Mouse (Mus musculus) c-Kit-positive CD71-positive TER-119-negative erythroid progenitor cells, embryonic 14.5 days (primary cell): ENCODE measurements around the gene Cisd2.
A peak's percentile ranks its signal among the peaks of the same experiment; 100 is the strongest.

Source experiments
- DNase-seq: peaks from one replicate; pipeline ENCODE4 v3.0.0-alpha.2; 2013; ENCODE audit warnings: low read depth

Gene Cisd2

DNA sequence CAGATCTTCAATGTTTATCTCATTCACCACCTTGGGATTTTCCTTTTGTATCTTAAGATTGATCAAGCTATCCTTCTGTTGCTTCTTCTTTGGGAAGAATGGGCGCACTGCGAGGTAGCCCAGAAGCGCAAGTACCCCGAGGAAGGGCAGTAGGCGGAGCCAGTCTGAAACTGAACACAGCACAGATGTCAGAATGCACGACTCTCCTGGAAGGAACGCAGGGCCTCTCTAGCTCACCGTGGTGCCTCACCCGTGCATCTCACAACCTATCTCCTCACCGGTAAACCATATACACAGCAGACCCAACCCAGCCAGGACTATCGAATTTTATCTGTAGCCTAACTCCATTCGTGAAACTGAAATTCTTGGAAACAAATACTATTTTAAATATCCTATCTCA is 12.7 kb downstream of the Cisd2 start:
- no peak for DNase-seq

DNA sequence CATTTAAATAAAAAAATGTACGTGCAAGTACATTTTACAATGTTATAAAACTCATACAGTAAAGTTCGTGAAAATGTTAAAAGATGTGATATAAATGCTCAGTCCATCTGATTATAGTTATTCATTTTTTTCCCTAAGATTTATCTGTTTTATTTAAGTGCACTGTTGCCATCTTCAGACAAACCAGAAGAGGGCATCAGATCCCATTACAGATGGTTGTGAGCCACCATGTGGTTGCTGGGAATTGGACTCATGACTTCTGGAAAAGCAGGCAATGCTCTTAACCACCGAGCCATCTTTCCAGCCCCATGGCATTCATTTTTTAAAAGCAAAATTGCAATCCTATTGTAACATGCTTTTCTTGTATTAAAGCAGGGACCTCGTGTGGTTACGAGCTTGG is 14.5 kb downstream of the Cisd2 start:
- DNase-seq, result no peak

DNA sequence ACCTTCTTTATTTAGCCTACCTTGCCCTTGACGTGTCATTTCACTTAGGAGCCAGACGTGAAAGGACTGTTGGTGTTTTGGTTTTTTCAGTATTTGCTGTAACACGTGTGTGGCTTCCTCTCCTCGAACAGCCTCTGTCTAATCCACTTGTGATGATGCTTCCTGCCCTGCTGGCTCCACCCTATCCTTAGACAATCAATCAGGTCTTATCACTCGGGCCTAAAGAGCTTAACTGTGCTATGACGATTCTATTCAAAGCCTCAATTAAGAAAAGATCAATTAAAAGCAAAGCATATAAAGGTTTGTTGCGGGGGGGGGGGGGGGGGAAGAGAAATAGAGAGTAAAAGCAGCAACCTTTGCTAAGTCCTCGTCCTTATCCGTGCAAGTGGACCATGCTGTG is 16.4 kb downstream of the Cisd2 start:
- DNase-seq, result no peak

DNA sequence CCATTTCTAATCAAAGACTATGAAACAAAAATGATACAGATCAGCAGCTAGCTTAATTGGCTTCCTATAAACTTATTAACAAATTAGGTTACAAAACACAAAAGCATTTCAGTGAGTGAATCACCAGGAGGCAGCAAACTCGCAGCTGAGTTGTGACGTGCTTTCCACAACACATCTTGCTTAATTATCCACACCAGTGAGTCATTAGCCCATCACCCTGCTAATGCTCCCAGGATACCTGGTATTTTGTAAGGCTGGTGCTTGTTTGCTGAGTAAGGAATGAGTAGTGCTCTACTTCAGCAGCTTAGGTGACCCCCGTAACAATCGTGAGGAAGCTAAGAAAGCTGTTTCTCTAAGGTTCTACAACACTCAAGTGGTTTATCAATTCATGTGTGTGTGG is 19.1 kb downstream of the Cisd2 start:
- no peak for DNase-seq

DNA sequence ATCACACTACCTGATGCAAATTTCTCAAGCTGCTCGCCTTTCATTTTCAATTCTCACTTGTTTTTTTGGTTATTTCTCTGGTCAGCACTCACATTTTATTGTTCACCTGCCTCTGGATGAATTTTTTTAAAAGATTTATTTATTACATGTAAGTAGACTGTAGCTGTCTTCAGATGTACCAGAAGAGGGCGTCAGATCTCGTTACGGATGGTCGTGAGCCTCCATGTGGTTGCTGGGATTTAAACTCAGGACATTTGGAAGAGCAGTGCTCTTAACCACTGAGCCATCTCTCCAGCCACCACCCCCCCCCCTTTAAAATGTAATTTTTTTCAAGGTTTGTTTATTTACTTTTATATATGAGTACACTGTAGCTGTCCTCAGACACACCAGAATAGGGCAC is 19.9 kb downstream of the Cisd2 start:
- no peak for DNase-seq

DNA sequence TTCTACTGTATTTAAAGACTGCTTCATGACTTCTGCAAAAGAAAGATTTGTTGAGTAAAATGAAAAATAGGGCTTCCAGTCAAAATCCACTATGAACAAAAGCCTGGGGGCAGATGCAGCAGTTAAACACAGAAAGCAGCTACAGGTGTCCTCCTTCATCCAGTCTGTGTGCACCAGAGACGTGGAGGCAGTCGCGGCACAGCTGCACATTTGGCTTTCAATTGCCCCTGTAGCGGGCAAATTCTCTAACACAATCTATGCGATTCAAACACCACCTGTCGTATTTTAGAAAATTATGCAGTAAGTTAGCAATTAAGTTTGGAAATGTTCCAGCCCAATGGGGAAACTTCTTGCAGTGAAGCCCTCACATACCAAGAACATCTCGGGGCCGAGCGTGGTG is 20.5 kb downstream of the Cisd2 start:
- DNase-seq, result no peak

DNA sequence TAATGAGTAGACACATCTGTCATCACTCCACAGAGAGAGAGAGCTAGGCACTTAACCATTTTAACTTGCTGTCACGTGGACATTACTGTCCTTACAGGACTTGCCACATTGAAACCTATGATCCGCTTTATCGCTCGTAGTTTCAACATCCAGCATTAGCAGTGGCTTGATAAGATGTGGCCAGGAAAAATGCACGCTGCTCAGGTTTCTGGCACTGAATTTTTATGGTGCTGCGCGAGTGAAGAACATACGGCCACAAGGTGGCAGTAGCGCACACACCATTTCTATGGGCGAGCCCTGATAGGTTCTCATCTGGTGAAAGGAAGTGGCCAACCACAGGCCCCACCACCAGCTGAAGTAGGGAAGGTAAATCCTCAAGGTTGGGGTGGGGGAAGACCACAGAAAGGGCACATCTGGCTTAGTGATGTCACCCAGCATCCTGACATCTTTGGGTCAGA is 21.5 kb downstream of the Cisd2 start:
- peak; percentile 72 for DNase-seq

DNA sequence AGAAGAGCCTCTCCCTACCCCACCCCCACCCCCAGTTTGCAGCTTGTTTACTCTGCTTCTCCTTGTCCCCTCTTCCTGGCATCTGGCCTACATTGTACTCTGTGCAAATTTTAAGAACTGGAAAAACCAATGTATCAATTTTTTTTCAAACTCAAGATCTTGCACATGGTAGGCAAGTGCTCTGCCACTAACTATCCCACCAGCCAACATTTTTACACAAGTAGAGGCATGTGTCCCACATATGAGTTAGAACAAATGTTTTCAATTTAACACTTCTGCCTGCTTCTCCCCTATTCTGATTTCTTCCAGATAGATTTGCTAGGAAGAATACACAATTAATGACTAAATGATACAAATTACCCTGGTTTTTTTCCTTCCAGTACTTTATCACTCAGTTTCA is 26.6 kb downstream of the Cisd2 start:
- DNase-seq, result no peak

DNA sequence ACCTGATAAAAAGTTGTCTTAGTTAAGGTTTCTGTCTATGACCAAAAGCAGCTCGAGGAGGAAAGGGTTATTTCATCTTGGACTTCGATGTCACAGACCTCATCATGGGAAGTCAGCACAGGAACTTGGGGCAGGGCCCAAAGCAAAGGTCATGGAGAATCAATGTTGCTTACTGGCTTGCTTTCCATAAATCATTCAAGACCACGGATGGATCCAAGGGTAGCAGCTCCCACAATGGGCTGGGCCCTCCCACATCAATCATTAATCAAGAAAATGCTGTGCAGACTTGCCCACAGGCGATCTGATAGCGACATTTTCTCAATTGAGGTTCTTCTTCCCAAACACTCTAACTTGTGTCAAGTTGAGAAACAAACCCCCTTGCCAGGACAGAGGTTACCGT is 27.6 kb downstream of the Cisd2 start:
- DNase-seq, result no peak

DNA sequence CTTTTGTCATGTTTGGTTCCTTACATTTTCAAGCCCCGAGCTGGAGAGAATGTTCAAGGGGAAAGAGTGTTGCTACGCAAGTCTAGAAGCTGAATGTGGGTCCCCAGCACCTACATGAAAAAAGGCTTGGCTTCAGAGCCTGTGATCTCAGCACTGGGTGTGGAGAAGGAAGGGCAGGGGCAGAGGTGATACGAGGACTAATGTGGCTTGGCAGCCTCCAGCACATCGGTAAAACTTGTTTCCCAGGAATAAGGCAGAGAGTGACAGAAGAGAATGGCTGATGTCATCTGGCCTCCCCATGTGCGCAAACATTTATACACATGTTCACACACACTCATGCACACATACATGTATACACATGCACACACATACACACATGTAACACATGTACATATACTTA is 28.6 kb downstream of the Cisd2 start:
- DNase-seq, result no peak

DNA sequence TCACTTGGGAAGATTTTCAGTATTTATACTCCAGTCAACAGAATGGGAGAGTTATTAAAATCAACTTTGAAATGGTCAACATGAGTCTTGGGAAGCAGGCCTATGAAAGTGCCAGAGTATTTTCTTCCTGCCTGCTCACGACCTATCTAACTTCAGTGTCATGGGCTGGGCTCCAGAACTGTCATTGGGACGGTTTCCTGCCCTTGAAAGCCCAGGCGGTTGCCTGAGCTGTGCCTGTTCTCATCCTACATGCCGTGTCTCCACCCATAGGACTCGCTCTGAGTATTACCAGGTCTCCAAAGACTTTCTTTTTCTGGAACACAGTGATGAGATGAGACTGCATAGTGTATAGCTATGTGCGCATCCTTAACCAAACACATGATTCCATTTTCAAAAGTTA is 30.5 kb downstream of the Cisd2 start:
- DNase-seq, result no peak

DNA sequence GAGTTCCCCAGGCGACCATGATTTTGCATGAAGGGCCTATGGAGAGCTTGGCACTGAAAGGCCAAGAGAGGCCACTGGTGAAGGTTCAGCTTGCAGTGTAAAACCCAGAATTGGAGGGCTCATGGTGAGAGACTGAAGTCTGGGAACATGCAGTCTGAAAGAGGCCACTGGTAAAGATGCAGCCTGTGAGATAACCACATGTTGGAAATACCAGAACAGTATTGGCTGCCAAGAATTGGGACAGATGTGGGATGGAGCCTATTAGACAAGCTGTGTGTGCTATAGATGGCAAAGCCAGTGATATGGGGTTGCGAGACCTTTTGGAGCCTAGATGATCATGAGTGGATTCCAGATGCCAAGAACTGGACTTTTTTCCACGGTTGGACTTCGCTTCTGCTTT is 43.9 kb downstream of the Cisd2 start:
- no peak for DNase-seq

DNA sequence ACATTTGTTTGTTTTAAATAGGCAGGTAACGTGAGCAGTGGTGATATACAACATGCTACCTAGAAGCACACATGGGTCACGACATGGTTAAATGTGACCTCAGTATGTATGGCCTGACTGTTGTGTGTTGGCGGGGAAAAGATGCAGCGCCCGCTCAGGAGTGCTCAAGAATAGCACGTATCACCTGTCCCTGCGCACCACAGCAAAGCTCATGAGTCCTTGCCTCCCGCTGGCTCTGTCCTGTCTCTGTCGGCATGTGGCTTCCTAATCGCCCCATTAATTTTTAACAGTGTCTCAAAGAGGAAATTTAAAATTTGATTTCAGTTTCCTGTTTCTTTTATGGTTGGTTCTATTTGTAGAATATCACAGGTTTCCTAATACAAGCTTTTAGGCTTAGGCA is 46.3 kb downstream of the Cisd2 start:
- no peak for DNase-seq

DNA sequence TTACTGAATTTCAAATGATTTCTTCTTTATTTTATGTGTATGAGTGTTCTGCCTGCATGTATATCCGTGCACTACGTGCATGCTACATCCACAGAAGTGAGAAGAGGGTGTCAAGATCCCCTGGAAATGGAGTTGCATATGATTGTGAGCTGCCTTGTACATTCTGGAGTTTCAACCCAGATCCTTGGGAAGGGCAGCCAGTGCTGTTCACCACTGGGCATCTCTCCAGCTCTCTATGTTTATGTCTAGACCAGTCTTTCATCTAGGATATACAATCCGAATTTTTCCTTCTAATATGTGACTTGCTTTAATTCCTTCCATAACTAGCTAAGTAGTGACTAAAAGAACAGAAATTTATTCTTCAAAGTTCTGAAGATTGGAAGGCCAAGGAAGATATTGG is 47.9 kb downstream of the Cisd2 start:
- DNase-seq, result no peak

DNA sequence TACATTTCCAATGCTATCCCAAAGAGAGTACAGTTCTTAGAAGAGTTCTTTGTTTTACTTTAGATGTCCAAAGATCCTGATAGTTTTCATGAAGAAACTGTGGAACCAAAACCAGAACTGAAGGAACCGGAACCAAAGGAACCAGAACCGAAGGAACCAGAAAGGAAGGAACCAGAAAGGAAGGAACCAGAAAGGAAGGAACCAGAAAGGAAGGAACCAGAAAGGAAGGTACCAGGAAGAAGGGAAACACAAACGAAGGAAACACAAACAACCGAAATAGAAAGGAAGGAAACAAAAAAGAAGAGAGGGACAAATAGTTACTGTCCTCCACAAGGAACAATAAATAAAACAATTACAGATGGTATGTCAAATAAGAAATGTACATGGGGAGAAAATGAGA is 66.3 kb downstream of the Cisd2 start:
- DNase-seq, result no peak
